Mouse (Mus musculus): Measurements from ENCODE around the gene Gm49711. TPM values are rescaled to one million over a fixed set of nuclear protein-coding genes. Genes with fewer than 3 reads are reported as not detected.
"Not testable (repeated sequence)": the region's sequence is repeated elsewhere in the genome, so short reads cannot be mapped to it uniquely, and the experiment has no call there.

The Gm49711 gene
- total RNA-seq, 2 experiments from 2014 or later, result not detected

DNA sequence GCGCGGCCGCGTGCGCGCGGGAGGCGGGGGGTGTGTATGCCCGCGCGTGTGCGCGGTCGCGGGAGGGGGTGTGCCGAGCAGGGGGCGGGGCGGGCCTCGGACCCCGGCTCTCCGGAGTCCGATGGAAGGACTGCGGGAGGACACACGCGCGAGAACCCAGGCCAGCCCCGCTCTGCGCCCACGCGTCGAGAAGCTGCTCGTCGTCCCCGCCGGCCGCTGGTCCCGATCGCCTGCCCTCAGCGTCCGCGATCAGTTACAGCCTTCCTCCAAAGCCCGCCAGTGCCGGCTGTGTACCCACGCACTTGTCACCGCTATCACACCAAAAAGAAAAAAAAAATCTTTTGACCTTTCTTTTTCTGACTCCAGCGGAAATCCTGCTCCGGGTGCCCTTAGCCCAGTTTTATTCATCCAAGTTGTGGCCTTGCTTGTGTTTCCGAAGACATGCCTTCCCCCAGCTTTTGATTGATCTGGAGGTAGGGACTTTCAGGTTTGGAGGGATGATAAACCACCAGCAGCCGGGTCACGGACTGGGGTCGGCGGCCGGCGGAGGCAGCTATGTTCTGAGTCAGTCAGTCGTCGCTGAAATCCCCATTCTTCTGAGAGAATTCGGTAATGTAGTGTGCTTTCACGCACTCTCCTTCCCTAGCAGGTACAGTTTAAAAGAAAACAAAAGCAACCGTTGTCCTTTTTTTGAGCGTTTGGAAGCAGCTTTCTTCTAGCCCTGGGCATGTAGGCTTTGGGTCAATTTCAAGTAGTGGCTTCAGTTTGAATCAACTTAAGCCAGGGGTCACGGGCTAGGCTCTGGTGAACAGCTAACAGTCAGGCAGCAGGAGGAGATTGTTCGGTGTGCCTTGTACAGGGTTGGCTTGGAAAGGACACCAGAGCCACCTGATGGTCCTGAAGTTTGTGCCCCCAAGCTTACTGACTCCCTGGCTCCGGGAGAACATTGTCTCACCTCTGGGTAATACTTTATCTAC, 816 bp downstream of the Gm49711 start:
- DNase-seq (ENCODE audit: extremely low spot score in 1 of 2, low spot score in 2 of 2), result no peak
- intact Hi-C loops (cut with DNase I), result loop anchor here (5.0 kb wide), 2 partner anchors 122 to 228 kb away; no protein-coding TSS in a partner anchor

DNA sequence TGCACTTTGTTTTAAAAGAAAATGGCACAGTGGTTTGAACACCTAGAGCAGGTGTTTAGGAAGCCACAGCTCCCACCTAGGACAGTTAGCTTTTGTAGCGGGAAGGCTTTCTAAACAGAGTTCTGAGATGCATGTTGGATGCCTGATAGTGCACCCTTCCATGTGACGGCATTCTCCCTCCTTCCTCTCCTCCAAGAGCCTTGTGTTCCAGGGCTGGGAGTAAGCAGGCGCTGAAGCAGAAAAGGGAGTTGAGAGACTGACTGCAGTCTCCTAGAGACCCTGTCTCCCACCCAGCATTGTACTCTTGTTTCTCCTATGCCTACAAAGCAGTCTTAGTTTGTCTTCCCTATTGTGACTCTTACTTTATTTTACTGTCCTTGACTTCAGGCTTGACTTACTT, 2.1 kb downstream of the Gm49711 start:
- DNase-seq (ENCODE audit: extremely low spot score in 1 of 2, low spot score in 2 of 2), result no peak
- intact Hi-C loops (cut with DNase I), result no loop called here

DNA sequence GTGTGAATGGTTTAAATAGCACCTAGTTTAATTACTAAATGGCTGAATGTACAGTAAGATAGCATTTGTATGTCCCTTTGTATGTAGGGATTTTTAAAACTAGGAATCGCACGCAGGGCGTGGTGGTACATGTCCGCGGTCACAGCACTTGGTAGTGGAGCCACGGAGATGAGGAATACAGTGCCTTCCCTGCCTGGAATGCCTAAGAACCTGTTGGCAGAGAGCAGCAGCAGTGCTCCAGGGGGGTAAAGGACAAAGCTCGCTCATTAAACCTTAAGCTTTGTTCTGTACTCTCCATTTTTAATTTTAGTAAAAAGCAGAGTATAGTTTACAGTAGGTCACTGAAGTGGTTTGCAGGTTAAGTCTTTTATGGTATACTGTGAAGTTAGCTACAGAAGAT, 3.5 kb downstream of the Gm49711 start:
- DNase-seq (ENCODE audit: extremely low spot score in 1 of 2, low spot score in 2 of 2), result no peak
- intact Hi-C loops (cut with DNase I), result no loop called here

DNA sequence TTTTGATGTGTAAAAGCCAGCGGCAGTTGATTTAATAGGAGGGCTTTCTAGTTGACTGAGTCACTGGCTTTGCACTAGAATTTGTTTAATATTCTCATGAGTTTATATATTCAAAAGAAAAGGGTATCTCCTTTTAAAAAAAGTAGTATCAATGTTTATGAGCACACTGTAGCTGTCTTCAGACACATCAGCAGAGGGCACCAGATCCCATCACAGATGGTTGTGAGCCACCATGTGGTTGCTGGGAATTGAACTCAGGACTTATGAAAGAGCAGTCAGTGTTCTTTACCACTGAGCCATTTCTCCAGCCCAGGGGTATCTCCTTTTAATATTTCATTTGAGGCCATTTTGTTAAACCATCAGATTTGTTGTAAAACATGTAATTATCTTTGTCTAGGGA, 4.7 kb downstream of the Gm49711 start:
- intact Hi-C loops (cut with DNase I), result no loop called here

DNA sequence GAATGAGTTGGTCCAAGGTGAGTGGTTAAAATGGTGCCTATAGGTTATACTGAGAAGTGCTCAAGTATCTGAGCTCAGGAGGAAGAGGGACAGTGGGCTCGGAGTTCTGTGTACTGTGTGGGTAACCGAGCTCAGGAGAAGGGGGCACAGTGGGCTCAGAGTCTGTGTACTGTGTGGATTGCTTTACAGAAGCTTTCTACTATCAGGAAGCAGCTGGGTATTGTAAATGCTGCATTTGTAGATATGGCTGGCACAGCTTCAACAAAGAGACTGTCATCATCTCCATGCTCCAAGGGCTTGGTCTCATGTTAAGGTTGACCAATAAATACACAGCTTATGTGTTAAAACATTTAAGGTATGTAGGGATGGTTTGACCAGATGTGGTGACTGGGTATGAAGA, 6.7 kb downstream of the Gm49711 start:
- intact Hi-C loops (cut with DNase I), result no loop called here
- DNase-seq (ENCODE audit: extremely low spot score in 1 of 2, low spot score in 2 of 2), result no peak

More for the DNA sequence above, 4.7 kb downstream of the Gm49711 start:
- DNase-seq (ENCODE audit: extremely low spot score in 1 of 2, low spot score in 2 of 2), result no peak

DNA sequence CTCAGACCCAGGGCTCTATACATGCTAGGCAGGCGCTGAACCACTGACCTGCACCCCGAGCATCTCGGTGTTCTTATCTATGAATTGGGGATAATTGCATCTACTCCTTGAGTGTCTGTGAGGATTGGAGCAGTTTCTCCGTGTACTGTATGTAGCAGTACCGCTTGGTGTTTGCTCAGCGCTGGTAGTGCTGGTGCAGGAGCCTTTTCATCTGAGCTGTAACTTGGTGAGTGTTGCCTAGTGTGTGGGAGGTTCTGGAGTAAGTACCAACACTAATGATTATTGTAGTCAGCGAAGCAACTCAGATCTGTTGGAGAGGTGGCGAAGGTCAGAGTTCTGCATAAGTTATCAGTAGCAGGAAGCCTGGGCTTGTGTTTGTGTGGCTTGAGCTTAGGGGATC, 12.2 kb downstream of the Gm49711 start:
- intact Hi-C loops (cut with DNase I), result no loop called here
- no peak for DNase-seq (ENCODE audit: extremely low spot score in 1 of 2, low spot score in 2 of 2)

DNA sequence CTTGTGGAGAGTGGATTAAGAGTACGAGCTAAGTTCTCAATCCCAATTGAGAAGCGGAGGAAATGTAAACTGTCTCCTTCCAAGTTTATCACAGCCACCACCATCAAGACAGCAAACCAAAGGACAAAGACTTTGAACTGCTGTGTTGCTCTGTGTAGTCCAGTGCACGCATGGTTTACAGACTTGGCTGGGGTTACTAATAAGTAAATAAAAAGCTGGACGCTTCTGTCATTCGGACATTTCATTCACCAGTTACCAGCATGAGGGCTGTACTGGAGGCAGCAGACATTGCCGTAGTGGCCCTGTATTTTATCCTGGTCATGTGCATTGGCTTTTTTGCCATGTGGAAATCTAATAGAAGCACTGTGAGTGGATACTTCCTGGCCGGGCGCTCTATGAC, 18.7 kb downstream of the Gm49711 start:
- intact Hi-C loops (cut with DNase I), result no loop called here
- no peak for DNase-seq (ENCODE audit: extremely low spot score in 1 of 2, low spot score in 2 of 2)

DNA sequence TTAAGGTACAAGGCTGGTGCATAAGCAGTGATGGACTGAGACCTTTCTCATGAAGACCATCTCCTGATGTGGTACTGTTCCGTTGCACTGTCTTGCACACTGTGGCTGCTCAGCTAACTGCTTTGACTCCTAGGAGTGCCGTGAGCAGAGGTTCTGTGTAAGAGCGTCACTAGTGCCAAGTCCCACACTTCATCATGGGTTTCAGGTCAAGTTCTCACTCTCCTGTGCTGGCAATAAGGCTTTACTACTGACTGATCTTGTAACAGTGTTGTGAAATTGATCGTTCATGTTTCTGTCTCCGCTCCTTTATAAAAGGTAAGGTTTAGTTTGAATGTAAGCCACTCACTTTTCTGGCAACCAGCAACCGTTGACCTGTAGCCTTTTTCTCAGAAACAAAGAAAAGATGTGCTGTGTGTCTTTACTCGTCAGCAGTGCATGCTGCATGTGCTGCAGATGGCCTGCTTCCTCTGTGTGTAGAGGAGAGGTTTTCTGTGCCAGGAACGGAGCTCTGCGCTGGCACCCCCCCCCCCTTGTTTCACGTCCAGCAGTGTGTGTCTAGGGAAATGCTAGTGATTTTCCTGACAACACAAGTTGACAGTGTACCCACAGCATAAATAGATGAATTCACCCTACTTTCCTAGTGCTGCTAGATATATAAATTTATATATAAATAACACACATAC, 25.8 kb downstream of the Gm49711 start:
- no peak for DNase-seq (ENCODE audit: extremely low spot score in 1 of 2, low spot score in 2 of 2)
- intact Hi-C loops (cut with DNase I), result no loop called here

DNA sequence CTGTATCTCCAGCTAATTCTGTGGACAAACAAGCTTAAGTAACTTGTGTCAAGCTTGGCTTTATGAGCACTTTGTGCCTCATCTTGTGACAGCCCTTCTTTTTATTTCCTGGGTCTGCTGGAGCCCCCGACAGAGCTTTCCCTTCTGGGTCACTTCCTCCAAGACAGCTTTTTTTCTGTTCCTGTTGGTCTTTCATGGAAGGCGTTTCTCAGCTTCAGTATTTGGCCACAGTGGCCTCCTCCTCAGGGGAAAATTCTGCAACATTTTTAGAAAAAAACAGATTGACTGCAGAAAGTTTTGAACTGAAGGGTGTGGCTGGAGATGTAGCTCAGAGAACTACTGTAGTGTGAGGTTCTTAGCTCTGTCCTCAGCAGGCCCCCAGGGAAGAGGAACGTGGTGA, 31.1 kb downstream of the Gm49711 start:
- no peak for DNase-seq (ENCODE audit: extremely low spot score in 1 of 2, low spot score in 2 of 2)
- intact Hi-C loops (cut with DNase I), result no loop called here

DNA sequence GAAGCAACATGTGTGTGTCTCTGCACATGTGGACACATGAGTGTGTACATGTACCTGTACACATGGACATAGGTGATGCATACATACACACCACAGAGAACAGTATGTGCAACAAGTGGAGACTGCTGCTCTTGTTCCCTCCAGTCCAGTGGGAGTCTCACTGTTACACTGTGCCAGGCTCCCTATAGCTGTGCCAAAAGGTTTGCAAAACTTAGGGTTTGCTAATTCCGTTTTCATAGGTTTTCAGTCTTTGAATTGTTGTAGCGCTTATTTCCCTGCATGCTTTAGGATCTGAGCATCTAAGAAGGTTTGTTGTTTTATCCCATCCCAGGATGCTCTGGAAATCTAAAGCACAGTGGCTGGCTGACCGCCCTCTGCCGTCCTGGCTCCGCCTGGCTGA, 33.8 kb downstream of the Gm49711 start:
- DNase-seq (ENCODE audit: extremely low spot score in 1 of 2, low spot score in 2 of 2), result no peak
- intact Hi-C loops (cut with DNase I), result no loop called here

DNA sequence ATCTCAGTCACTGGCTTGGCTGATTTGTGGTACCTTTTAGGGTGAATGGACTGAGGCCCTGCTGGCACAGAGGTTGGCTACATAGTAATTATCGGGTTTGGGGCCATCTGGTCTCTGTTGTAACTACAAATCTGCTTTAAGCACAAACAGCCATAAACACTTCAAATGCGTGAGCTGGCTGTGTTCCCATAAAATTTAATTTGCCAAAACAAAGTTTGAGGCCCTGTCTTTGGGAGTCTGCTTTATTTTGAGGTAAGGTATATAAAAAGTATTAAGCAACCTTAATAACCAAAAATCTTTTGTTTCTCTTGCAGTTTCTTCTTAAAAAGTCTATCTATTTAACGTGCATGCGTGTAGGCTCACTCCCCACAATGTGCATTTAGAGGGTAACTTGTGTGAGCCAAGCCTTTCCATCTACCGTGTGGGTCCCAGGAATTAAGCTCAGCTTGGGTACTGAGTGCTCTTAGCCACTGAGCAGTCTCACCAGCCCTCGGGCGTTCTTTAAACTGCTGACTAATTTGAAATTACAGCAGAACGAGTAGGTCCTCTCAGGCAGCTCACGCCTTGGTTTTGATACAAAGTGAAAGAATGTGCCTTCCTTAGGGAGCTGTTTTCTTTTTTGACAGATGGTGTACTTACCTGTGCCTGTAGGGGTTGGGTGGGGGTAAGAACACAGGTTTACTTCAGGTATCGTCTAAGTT, 40.4 kb downstream of the Gm49711 start:
- no peak for DNase-seq (ENCODE audit: extremely low spot score in 1 of 2, low spot score in 2 of 2)
- intact Hi-C loops (cut with DNase I), result no loop called here

DNA sequence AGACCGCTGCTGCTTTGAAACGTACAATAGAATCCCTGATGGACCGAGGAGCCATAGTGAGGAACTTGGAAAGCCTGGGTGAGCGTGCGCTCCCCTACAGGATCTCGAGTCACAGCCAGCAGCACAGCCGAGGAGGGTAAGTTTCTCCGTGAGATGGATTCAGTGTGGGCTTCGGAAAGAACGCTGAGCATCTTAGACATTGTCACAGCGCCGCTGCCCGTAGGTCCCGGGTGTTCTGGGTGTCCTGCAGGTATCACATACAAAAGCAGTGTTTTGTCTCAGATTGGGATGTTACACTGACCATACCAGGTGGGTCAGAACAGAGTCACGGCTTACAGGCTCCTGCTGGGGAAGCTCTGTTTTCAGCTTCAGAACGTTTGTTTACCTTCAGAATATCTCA, 41.5 kb downstream of the Gm49711 start:
- no peak for DNase-seq (ENCODE audit: extremely low spot score in 1 of 2, low spot score in 2 of 2)
- intact Hi-C loops (cut with DNase I), result no loop called here

DNA sequence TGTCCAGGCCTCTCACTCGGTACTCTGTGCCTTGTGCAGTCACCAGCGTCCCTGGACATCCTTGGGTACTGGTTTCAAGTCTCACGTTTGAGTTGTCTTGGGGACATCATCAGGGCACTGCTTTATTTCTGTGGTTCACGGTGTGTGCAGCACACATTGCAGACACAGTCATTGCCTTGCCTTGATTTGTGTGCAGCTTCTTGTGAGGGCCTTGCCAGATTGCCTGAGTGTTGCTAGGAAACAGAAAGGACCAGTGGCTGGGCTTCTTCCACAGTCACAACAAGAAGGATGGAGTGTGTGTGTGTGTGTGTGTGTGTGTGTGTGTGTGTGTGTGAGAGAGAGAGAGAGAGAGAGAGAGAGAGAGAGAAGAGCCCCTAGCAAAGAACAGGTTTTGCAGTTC, 42.0 kb downstream of the Gm49711 start:
- peak in 1 of 2 experiments; percentile 68 for DNase-seq (ENCODE audit: extremely low spot score in 1 of 2, low spot score in 2 of 2)

DNA sequence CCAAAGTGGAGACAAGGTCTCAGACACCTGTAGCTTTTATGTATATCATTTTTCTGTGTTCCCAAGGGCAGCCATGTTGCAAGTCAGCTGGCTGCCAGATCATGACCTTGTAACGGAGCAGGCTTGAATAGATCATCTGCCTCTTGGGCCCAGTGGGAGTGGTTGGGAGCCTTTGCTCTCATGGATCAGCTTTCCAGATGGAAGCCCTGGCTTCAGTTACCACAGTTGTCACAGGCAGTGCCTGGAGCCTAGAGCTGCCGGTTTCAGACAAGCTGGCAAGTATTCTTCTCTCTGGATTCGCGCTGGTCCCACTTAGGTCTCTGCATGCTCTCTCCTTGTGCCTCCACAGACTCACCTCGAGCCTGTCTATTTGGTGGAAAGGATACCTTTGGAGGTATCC, 44.0 kb downstream of the Gm49711 start:
- intact Hi-C loops (cut with DNase I), result no loop called here
- DNase-seq (ENCODE audit: extremely low spot score in 1 of 2, low spot score in 2 of 2), result no peak

More for the DNA sequence above, 42.0 kb downstream of the Gm49711 start:
- intact Hi-C loops (cut with DNase I), result no loop called here

DNA sequence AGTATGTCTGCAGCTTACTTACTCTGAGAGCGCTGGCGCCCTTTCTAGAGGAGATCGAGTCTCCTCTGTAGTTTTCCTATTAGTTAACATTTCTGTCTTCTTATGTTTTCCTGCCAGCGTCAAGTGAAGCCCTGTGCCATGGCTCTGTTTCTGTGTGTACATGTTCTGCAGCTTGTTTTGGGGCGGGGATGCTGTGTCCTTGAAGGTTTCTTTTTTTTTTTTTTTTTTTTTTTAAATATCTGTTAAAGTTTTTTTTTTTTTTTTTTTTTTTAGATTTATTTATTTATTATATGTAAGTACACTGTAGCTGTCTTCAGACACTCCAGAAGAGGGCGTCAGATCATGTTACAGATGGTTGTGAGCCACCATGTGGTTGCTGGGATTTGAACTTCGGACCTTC, 44.8 kb downstream of the Gm49711 start:
- intact Hi-C loops (cut with DNase I); DNase-seq (ENCODE audit: extremely low spot score in 1 of 2, low spot score in 2 of 2): not testable (repeated sequence)

DNA sequence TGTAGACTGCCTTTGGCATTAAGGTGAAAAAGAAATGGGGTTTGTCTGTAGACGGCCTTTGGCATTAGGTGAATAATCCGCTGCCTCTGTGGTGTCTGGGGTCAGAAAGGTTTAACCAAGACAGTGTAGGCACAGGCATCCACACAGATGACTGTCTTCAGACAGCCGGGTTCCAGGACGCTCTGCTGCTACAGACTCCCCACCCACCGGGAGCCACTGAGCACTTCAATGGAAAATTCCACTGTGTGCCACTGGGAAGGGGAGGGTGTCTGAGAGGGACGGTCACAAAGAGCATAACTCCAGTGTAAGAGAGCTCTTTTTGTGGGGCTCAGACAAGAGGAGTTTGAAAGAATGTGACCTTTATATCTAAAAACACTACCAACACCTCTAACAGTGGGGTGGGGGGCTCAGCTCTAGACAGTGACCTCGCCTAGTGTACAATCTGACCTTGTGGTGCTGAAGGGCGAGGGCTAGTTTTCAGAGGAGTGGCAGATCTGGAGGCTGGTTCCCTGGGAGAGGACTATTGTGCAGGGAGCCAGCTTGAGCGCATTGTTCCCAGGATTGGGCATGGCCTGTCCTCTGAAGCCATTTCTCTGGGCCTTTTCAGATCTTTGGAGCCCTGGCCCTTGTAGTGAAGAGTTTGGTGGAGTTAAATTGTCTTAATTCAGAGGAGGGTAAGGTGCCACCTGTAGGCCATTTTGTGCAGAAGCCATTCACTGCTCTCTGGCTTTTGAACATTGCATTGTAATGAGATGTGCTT, 45.6 kb downstream of the Gm49711 start:
- DNase-seq (ENCODE audit: extremely low spot score in 1 of 2, low spot score in 2 of 2), result no peak
- intact Hi-C loops (cut with DNase I), result no loop called here

DNA sequence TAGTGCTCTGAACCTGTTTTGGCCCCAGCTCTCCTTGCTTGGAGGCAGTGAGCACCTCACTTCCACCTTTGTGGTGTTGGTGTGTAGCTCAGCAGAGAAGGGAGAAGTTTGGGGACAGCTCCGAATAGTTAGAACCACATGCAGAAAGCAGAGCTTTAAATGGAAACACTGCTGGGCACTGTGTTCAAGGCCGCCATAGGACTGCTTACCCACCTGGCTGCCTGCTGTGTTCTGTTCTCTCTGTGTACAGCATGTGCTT, 46.1 kb downstream of the Gm49711 start:
- DNase-seq (ENCODE audit: extremely low spot score in 1 of 2, low spot score in 2 of 2), result no peak
- intact Hi-C loops (cut with DNase I), result no loop called here

DNA sequence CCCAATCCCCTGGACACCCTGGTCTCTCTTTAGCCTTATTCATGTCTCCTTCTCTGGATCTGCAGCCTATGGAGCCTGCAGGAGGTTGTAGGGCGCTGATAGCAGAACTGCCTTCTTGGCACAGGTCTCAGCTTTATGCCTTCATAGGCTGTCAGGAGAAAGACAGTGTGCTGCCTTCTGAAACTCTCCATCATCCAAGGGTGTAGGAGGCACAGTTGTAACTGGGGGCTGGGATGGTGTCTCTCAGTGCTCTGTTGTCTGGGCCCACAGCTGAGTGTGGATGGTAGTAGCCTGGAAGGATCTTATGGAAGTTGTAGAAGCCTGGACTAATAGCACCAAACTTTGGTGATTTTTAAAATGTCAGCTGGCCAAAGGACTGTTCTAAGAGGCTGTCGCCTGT, 46.8 kb downstream of the Gm49711 start:
- intact Hi-C loops (cut with DNase I), result no loop called here
- DNase-seq (ENCODE audit: extremely low spot score in 1 of 2, low spot score in 2 of 2), result no peak

DNA sequence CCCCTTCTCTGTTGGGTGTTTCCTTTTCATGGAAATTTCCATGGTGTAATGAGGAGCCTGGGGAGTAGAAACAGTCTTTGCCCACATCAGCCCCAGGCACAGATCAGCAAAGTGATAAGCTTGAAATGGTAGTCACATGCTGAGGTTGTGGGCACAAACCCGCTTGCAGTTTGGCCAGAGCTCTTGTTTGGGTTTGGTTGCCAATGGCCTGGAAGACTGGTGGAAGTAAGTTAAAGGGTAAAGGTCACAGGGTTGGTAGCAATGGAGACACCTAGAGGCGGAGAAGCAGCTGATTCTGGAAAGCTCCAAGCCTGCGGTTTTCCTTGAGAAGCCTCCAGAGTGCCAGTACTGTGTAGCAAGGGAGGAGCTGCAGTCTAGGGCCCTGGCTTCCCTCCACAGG, 47.5 kb downstream of the Gm49711 start:
- intact Hi-C loops (cut with DNase I), result no loop called here

More for the DNA sequence above, 47.5 kb downstream of the Gm49711 start:
- DNase-seq (ENCODE audit: extremely low spot score in 1 of 2, low spot score in 2 of 2), result no peak
